Mouse (Mus musculus): ENCODE results near the gene Fam171b.

Gene Fam171b

DNA sequence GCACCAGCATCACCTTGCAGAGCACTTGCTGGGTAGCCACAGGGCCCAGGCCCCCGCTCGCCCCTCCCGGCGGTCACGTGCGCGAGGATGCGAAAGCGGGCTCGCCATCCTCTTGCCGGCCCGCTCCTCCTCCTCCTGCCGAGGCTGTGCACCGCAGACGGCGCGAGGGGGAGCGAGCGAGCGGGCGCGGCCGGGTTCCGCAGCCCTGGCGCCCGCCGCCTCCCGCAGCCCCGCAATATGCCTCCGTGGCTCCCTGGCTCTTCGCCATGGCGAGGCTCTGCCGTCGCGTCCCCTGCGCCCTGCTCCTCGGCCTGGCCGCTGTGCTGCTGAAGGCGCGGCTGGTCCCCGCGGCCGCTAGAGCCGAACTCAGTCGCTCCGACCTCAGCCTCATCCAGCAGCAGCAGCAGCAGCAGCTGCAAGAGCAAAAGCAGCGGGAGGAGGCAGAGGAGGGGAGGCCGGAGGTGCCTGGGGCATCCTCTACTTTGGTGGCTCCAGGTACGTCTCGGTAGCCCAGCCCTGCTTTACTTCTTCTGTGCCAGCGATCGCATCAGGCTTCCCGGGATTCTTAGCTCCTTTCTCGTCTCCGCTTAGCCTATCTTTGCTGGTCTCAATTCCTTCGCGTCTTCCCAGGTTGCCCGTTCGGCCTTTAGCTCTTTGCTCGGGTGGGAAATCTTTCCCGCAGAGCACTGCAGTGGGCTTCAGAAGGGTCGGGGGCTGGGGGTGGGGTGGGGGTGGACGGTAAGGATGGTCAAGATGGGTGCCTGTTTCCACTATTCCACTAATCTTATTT lies at the start of gene Fam171b:
Gene Fam171b (plus strand): TSS at position 154 of the 790 bp plus-strand sequence.
- peak; percentile 9 to 54 for DNase-seq (ENCODE audit: low spot score in 2 of 2)

GRCm38 (mm10) chr2:83766058-83766457 lies 46.4 kb upstream of the Fam171b start:
- no peak for DNase-seq (ENCODE audit: low spot score in 2 of 2)

- no peak for DNase-seq (ENCODE audit: low spot score in 2 of 2)
Observed at GRCm38 (mm10) chr2:83766878-83767277, 45.6 kb upstream of the Fam171b start.

DNA sequence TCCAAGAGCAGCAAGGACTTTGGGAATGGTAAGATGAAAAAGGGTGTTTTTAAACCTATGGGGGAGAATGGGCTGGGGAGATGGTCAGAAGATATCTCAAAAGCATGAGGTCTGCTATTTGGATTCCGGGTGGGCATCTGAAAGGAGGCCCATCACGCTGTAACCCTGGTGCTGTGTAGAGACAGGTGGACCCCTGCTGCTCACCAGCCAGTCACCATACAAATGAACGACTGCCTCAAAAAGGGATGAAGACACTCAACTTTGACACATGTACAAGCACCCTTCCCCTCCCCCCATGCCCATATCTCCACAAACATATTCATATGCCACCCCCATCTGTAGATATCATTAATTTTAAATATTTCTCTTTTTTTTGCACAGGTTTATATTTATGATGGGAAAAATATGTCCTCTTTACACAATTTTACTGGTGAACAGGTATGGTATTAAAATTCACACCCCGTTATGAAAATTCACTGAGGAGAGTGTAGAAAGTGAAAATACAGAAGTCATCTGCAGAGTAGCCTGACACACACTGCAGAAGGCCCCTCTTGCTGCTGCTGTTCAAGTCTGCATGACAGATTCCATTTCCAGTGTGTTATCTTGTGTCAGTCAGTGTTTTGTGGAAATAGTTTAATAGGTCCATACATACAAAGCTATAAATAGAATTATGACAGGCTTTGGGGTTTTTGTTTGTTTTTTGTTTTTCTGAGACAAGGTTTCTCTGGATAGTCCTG lies 44.0 kb upstream of the Fam171b start:
- DNase-seq (ENCODE audit: low spot score in 2 of 2) = no peak

- peak in 1 of 2 experiments; percentile 49 for DNase-seq (ENCODE audit: low spot score in 2 of 2)
Observed at GRCm38 (mm10) chr2:83771155-83771812, 41.2 kb upstream of the Fam171b start.

- DNase-seq (ENCODE audit: low spot score in 2 of 2) = no peak
Observed at GRCm38 (mm10) chr2:83791330-83792073, 20.9 kb upstream of the Fam171b start.

- no peak for DNase-seq (ENCODE audit: low spot score in 2 of 2)
Observed at GRCm38 (mm10) chr2:83792102-83792501, 20.3 kb upstream of the Fam171b start.

DNA sequence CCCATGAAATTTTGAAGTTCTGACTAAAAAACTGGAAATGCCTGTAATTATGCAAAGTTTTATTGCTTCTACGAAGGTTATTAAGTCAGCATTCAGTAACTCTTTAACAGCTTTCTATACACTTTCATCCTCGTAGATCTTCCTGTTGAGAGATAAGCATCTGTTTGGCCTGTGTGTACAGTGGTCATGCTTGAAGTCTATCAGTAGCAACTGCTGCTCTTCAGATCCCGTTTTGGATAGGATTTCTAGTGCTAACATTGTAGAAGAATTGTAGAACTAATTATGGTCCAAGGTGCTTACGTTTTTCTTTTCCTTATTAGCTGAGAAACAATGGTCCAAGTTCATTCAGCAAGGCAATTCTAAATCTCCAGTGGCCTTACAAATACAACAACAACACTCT lies 16.7 kb upstream of the Fam171b start:
- DNase-seq (ENCODE audit: low spot score in 2 of 2) = no peak

DNA sequence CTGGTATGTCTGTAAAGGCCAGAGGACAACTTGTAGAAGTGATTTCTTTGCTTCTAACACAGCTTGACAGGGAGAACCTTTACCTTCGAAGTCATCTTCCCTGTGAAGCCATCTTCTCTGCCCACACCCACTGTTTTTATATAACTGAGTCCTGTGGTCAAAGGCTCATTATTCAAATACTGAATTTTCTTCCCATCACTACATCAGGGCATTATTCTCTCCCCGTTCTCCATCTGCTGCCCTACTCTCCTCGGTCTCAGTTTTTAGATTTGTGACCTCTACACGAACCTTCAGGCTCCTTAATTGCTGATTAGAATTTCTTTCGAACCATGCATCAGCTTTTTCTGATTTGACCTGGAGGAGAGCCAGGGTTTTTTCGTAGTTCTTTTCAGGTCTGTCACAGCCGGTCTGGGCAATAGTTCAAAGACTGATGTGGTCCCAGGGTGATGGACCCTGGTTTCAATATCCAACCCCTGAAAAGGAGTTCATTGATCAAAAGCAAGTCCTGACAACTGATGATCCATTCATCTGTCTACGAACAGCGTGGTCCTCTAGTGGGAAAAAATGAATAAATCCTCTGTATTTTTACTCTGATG lies 14.4 kb upstream of the Fam171b start:
- DNase-seq (ENCODE audit: low spot score in 2 of 2) = no peak

GRCm38 (mm10) chr2:83813273-83813892 lies 947 bp downstream of the Fam171b start:
- DNase-seq (ENCODE audit: low spot score in 2 of 2) = no peak

GRCm38 (mm10) chr2:83814009-83814408 lies 1.6 kb downstream of the Fam171b start:
- DNase-seq (ENCODE audit: low spot score in 2 of 2) = no peak

DNA sequence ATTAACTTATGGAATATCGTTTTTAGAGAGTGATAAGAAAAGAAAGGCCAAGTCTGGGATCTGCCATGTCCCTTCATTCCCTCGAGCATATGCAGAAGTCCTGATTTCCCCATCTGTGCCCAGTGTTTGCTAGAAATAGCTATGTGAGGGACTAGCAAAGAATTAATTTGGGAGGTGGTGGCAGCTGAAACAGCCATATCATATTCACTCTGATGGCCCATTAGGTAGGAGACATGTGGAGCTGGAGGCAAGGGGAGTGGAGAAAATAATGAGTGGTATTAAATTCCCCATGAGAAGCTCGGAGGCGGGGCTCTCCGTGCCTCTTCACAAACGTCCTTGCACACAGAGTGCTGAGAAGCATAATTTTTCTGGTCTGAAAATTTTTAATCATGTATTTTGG lies 3.7 kb downstream of the Fam171b start:
- DNase-seq (ENCODE audit: low spot score in 2 of 2) = no peak

DNA sequence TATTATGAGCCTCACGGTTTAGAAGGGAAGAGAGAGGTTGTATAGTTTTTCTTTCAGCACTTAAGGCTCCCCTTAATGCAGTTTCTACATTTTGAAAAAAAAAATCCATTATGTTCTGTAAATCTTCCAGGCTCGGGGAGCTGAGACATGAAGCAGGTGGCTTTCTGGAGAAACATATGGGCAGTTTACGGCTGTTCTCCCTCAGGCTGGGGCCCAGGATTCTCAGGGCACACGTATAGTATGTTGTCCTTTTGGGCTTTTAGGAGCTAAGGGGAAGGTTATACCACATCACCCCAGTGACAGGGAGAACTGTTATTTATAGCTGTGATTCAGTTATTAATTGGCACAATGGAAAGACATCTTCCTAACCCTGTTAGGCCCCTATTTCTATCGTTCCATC lies 12.7 kb downstream of the Fam171b start:
- no peak for DNase-seq (ENCODE audit: low spot score in 2 of 2)

GRCm38 (mm10) chr2:83828895-83829539 lies 16.6 kb downstream of the Fam171b start:
- DNase-seq (ENCODE audit: low spot score in 2 of 2) = no peak

DNA sequence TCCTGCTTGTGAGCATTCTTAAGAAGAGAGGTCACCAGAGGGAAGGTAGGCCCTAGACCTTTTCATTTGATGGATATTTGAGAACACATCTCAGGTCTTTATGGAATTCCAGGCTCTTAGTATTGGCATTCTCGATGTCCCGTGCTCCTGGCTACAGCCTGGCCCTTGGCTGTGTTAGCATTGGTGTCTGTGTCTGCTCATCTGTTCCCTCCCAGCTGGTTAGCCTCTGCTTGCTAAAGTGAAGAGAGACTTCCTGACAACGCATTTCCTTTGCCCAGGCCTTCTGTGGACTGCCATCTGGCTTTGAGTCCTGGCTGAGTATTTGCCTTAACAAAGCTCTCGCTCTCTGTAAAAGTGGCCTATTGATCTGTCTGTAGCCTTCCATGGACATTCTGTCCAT lies 20.5 kb downstream of the Fam171b start:
- DNase-seq (ENCODE audit: low spot score in 2 of 2) = no peak

DNA sequence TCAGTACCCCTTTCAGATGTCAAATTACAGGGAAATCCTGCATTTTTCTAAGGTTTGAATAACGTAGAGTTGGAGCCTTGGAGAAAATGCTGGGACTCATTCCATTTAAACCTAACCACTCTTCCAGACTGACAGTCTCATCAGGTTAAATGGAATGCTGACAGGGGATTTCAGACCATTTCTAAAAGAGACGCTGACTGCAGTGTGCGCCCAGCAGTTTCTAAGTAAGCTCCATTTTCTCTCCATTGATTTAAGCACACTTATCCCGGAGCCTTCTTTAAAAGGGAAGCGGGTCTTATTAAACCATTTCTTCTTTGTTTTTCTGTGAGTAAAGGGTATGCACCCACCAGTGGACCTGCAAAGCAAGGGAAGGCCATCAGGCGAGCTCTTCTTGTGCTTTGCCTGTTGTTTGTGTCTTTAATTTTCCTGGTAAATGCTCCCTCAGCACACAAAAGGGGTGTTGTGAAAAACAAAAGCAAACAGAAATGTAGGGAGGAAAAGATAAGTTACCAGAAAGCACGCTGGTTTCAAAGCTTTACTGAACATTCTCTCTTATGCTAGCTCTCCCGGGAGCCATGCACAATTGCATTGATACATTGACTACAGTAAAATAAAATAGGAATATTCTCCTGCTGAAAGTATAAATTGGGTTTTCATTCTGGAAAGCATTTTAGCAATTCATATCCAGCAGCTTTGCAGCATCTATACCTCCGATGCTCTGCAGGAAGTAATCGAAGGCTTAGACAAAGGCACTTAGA lies 23.1 kb downstream of the Fam171b start:
- no peak for DNase-seq (ENCODE audit: low spot score in 2 of 2)

DNA sequence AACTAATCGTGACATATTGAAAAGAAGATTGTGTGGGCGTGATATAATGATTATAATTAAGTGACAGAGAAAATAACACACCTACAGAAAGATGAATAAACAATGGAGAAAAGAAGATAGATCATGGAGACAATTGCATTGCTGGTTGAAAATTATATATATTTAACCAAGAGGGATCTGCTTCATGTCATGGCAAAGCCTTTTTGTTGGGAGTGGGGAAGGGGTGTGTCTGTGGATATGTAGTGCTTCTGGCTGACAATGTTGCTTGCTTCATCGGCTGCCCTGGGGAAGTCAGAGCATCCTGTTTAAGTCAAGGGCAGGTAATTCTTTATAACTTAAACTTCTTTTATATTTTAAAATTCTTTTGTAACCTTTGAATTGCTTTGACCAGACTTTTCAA lies 36.1 kb downstream of the Fam171b start:
- no peak for DNase-seq (ENCODE audit: low spot score in 2 of 2)

DNA sequence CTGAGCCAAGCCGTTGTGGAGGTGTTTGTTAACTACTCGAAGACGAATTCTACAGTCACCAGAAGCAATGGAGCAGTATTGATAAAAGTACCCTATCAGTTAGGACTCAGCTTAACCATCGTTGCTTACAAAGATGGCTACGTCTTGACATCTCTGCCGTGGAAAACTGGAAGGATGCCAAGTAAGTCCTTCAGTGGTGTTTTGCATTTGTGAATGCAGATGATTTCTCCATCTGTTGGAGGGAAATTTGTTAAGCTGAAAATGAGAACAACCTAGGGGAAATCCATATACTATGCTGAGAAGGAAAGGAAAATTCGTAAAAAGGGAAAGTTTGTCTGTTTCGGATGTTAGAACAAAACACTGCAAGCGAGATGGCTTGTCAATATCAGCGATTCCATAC lies 41.0 kb downstream of the Fam171b start:
- no peak for DNase-seq (ENCODE audit: low spot score in 2 of 2)

- no peak for DNase-seq (ENCODE audit: low spot score in 2 of 2)
Observed at GRCm38 (mm10) chr2:83856236-83856635, 43.8 kb downstream of the Fam171b start.
